Mouse (Mus musculus) bone marrow, adult 2 months (tissue): ENCODE measurements around the gene Olfr1271.
"Not testable (repeated sequence)": the region's sequence is repeated elsewhere in the genome, so short reads cannot be mapped to it uniquely, and the experiment has no call there.

Source experiments
- CTCF ChIP-seq: fragments of 200-500 bp; IDR thresholded peaks from 2 replicates; pipeline ENCODE4 v1.5.1; 2011; ENCODE audit warnings: low read length, control low read depth; ENCODE audit not compliant: control insufficient read depth, insufficient read depth
- POLR2A ChIP-seq: fragments of 200-500 bp; IDR thresholded peaks from 2 replicates; pipeline ENCODE4 v1.6.1; 2011; ENCODE audit warnings: low read depth, mild to moderate bottlenecking, control low read depth, low read length, borderline replicate concordance; ENCODE audit not compliant: control insufficient read depth

- TF ChIP-seq CTCF, POLR2A: not testable (repeated sequence)
These were observed 46.4 kb downstream of the Olfr1271 start, which contains the start of gene Olfr1506 for GRCm38 (mm10) chr2:90224393-90224792.
